Mouse (Mus musculus) testis, adult 10 weeks (tissue): ENCODE measurements around the gene Rhox10. TPM values are rescaled to one million over a fixed set of nuclear protein-coding genes. Genes with fewer than 3 reads are reported as not detected.

ENCODE experiments used
- polyA plus RNA-seq: library from polyadenylated mRNA; stranded (reverse); fragments of 350-450 nt; fragmentation: Illumina TruSeq; extraction: RNeasy Lipid Tissue Mini Kit (QIAGEN cat#74804); gene quantifications from one replicate; pipeline ENCODE4 v1.2.3, GENCODE M21; 2014; ENCODE audit warnings: low read depth, low replicate concordance

Gene Rhox10
- 1.1 TPM for polyA plus RNA-seq

GRCm38 (mm10) chrX:38066175-38066574, at the start of gene Rhox10:
Rhox10 (plus strand) TSS chrX:38066475.

GRCm38 (mm10) chrX:38018597-38018996, 47.7 kb upstream of the Rhox10 start, which contains the start of gene Btg1-ps1:
Btg1-ps1 (minus strand) TSS chrX:38018815.

GRCm38 (mm10) chrX:38043014-38043413, 23.3 kb upstream of the Rhox10 start, which contains the start of gene Btg1-ps2:
Btg1-ps2 (minus strand) TSS chrX:38043114.

GRCm38 (mm10) chrX:38085041-38085440, 18.8 kb downstream of the Rhox10 start, which contains the start of gene Rhox11:
Rhox11 (minus strand) TSS chrX:38085141.

GRCm38 (mm10) chrX:38110807-38111206, 44.5 kb downstream of the Rhox10 start, which contains the start of gene Rhox12:
Rhox12 (minus strand) TSS chrX:38110907.

GRCm38 (mm10) chrX:38120982-38121381, 54.7 kb downstream of the Rhox10 start, which contains the start of gene Rhox13:
Rhox13 (plus strand) TSS chrX:38121219.

Other genes starting within 250 kb of the Rhox10 start
- gene Rhox6, start 239.6 kb upstream of the Rhox10 start, polyA plus RNA-seq = not detected
- gene Rhox7a, start 234.8 kb upstream of the Rhox10 start, polyA plus RNA-seq = not detected
- 24.1 TPM for gene Rhox8, start 187.5 kb upstream of the Rhox10 start, polyA plus RNA-seq
- gene Rhox7b, start 169.2 kb upstream of the Rhox10 start, polyA plus RNA-seq = 0.34 TPM
- not detected for gene Rhox9, start 164.7 kb upstream of the Rhox10 start, polyA plus RNA-seq
- gene Btg1-ps1, start 47.7 kb upstream of the Rhox10 start, polyA plus RNA-seq = 8.4 TPM
- gene Btg1-ps2, start 23.4 kb upstream of the Rhox10 start, polyA plus RNA-seq = 6.7 TPM
- gene Rhox11, start 18.7 kb downstream of the Rhox10 start, polyA plus RNA-seq = 6.3 TPM
- not detected for gene Rhox12, start 44.4 kb downstream of the Rhox10 start, polyA plus RNA-seq
- gene Rhox13, start 54.7 kb downstream of the Rhox10 start, polyA plus RNA-seq = 1.9 TPM
- gene Zbtb33, start 123.3 kb downstream of the Rhox10 start, polyA plus RNA-seq = 8.5 TPM
- gene Tmem255a, start 186.0 kb downstream of the Rhox10 start, polyA plus RNA-seq = 46.9 TPM
- not detected for gene Atp1b4, start 249.7 kb downstream of the Rhox10 start, polyA plus RNA-seq